Mouse (Mus musculus) kidney, adult 2 months (tissue): ENCODE data around the gene Hoxb4.

ENCODE experiments used
- CTCF ChIP-seq: fragments of 200-500 bp; conservative IDR thresholded peaks from 2 replicates; pipeline ENCODE4 v1.5.1; 2011; ENCODE audit warnings: low read depth, mild to moderate bottlenecking, control low read depth, low read length, moderate library complexity, mixed read lengths; ENCODE audit not compliant: insufficient read depth, insufficient read length
- POLR2A ChIP-seq: fragments of 200-500 bp; IDR thresholded peaks from one replicate; pipeline ENCODE4 v1.6.1; 2011; ENCODE audit warnings: low read depth, low read length, control low read depth

GRCm38 (mm10) chr11:96332105-96332504, 14.0 kb downstream of the Hoxb4 start:
- TF ChIP-seq CTCF (no peak), POLR2A (no peak)
